Mouse (Mus musculus) olfactory bulb, adult 2 months (tissue): Measurements from ENCODE around the gene Dbnl.

Experiments
- CTCF ChIP-seq: fragments of 200-500 bp; IDR thresholded peaks from 2 replicates; pipeline ENCODE4 v1.5.1; 2012; ENCODE audit warnings: low read depth, mild to moderate bottlenecking, low read length, moderate library complexity; ENCODE audit not compliant: insufficient read depth
- POLR2A ChIP-seq: fragments of 200-500 bp; IDR thresholded peaks from 2 replicates; pipeline ENCODE4 v1.6.1; 2012; ENCODE audit warnings: mild to moderate bottlenecking, low read depth, low read length, moderate library complexity; ENCODE audit not compliant: insufficient read depth

DNA sequence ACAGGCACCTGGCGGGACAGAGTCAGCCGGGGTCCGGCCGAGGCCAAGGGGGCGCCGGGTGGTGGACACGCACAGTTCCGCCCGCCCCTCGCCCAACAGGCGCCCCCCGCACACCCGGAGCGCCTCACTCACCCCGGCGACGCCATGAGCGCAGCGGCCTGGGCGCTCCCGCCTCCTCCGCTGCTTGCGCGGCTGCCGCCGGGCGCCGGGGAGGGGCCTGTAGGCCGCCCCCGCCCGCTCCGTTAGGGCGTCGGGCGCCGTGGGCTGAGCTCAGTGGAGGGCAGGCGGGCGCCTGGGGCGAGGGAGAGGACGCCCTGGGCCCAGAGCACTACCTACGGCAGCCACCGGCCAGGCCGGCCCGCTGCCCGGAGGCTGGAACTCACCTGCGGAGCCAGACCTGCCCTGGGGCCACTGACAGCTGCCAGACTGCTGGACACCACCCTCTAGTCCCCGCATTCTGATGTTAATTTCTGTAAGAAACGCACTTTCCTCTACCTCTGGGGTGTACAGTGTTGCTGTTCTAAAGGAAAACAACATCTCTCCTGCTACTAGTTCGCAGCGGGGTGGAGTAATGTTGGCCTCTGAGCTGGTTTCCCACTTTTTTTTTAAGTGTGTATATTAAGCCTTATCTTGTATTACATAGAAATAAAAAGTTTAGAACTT, 47.2 kb upstream of the Dbnl start:
- peak; percentile 67 for TF ChIP-seq POLR2A
- no peak for TF ChIP-seq CTCF
